Mouse (Mus musculus) midbrain, embryonic 10.5 days (tissue): ENCODE results near the gene Fcgr2b. TPM values are rescaled to one million over a fixed set of nuclear protein-coding genes. Genes with fewer than 3 reads are reported as not detected.

Source experiments
- DNase-seq: peaks from one replicate; pipeline ENCODE4 v3.0.0-alpha.2; 2017; ENCODE audit warnings: low spot score
- H3K27ac ChIP-seq: fragments of 300-500 bp; sonication (generic); replicated peaks from 2 replicates; pipeline ENCODE4 v1.5.1; 2016; ENCODE audit warnings: mild to moderate bottlenecking
- H3K27me3 ChIP-seq: fragments of 300-500 bp; sonication (generic); 2 replicates; pipeline ENCODE4 v1.6.1; 2016; ENCODE audit warnings: low read depth, mild to moderate bottlenecking; ENCODE audit not compliant: poor library complexity, severe bottlenecking
- H3K36me3 ChIP-seq: fragments of 300-500 bp; sonication (generic); 2 replicates; pipeline ENCODE4 v1.6.1; 2016; ENCODE audit warnings: mild to moderate bottlenecking, moderate library complexity
- H3K4me1 ChIP-seq: fragments of 300-500 bp; sonication (generic); 2 replicates; pipeline ENCODE4 v1.6.1; 2016
- H3K4me3 ChIP-seq: fragments of 300-500 bp; sonication (generic); 2 replicates; pipeline ENCODE4 v1.5.1; 2016; ENCODE audit warnings: mild to moderate bottlenecking, moderate library complexity
- H3K9me3 ChIP-seq: fragments of 300-500 bp; sonication (generic); replicated peaks from 2 replicates; pipeline ENCODE4 v1.6.1; 2016; ENCODE audit warnings: mild to moderate bottlenecking
- WGBS: fragments of 180-500 bp; shearing (Covaris S2); methylation state at CpG from one replicate; pipeline ENCODE4 v1.1.7; 2016; 5-methylcytosine and 5-hydroxymethylcytosine counted together
- polyA plus RNA-seq: library from polyadenylated mRNA; unstranded; fragments of >200 nt; fragmentation: Nextera tagmentation; extraction: Ambion mirVana; gene quantifications from 2 replicates; pipeline ENCODE4 v1.2.1, GENCODE M21; 2016

The Fcgr2b gene
- polyA plus RNA-seq, 1 experiment from 2014 or later, result not detected

DNA sequence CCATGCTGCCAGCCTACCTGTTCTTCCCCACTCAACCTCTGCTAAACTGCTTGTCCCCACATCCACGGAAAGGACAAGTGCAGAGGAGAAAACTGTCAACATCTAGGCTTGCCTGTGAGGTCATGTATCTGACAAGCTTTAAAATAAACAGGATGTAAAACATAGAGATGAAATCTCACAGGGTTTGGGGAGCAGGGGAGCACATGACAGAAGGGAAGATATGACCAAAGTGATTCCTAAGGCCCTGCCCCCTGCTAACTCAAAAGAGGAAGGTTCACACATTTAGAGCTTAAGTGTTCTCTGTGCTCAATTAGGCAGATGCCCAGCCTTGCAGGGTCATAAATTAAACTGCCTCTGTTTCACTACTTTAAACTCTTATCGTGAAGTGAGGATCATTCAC is 42.0 kb downstream of the Fcgr2b start:
- H3K4me1 ChIP-seq, result no peaks in the 10 kb centered on the region
- no peaks in the 10 kb centered on the region for H3K27me3 ChIP-seq
- H3K36me3 ChIP-seq, result no peaks in the 10 kb centered on the region
- H3K9me3 ChIP-seq, result no peaks in the 10 kb centered on the region
- WGBS, result 84% methylated on average over 2 of the region's 2 CpGs
- H3K4me3 ChIP-seq, result no peak overlapping the region
- no peak for DNase-seq
- H3K27ac ChIP-seq, result no peak overlapping the region

- Histone ChIP-seq H3K27ac (no peak overlapping the region), H3K9me3 (no peaks in the 10 kb centered on the region), H3K27me3 (no peaks in the 10 kb centered on the region), H3K4me1 (no peaks in the 10 kb centered on the region), H3K36me3 (no peaks in the 10 kb centered on the region), H3K4me3 (no peak overlapping the region)
- DNase-seq, result no peak
- 86% methylated on average over 1 of the region's 1 CpGs for WGBS
These were observed 42.4 kb downstream of the Fcgr2b start for GRCm38 (mm10) chr1:170933940-170934339.

DNA sequence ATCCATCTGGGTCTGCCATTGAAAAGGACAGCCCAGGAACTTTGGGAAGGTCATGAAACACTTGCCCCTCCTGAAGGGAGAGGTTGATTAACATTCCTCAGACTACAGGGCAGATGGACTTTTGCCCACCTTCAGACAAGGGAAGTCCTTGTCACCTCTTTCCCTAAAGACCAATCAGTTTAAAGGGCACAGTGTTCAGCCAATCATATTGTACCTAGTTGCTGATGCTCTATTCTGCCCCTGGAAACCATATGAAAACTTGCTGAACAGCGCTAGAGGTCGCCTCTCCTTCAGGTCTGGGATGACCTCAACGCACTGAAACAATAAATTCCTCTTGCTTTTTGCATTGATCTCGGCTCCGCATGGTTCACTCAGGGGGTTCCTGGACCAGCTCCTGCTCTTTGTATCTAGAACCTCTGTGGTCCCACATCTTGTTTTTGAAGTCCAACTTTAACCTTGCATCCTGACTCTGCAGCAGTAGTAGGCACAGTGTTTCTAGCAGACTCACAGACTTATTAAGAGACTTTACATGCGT is 42.9 kb downstream of the Fcgr2b start:
- Histone ChIP-seq H3K27ac (no peak overlapping the region), H3K36me3 (no peaks in the 10 kb centered on the region), H3K4me3 (no peak overlapping the region), H3K27me3 (no peaks in the 10 kb centered on the region), H3K4me1 (no peaks in the 10 kb centered on the region), H3K9me3 (no peaks in the 10 kb centered on the region)
- DNase-seq, result no peak
- WGBS, result 76% methylated on average over 6 of the region's 6 CpGs

DNA sequence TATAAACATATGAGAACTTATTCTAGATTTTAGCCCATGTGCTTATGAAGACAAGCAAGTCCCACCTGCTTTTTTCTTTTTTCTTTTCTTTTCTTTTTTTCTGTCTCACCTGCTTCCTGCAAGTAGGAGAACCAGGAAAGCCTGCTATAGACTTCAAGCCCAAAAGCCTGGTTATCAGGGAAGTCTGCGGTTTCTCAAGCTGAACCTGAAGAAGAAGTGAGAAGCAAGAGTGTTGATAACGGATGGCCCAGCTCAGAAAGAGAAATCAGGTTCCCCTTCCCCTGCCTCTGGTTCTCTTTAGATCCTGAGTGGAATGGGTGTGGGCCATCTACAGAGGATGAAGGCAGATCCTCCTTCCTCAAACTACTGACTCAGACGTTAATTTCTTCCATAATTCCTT is 44.3 kb downstream of the Fcgr2b start:
- DNase-seq, result no peak
- Histone ChIP-seq H3K36me3 (no peaks in the 10 kb centered on the region), H3K9me3 (no peaks in the 10 kb centered on the region), H3K27me3 (no peaks in the 10 kb centered on the region), H3K27ac (no peak overlapping the region), H3K4me3 (no peak overlapping the region), H3K4me1 (no peaks in the 10 kb centered on the region)
- WGBS, result 77% methylated on average over 3 of the region's 3 CpGs

GRCm38 (mm10) chr1:170929245-170929644 is 47.1 kb downstream of the Fcgr2b start:
- Histone ChIP-seq H3K9me3 (no peaks in the 10 kb centered on the region), H3K36me3 (no peaks in the 10 kb centered on the region), H3K4me1 (no peaks in the 10 kb centered on the region), H3K4me3 (no peak overlapping the region), H3K27me3 (no peaks in the 10 kb centered on the region), H3K27ac (no peak overlapping the region)
- no peak for DNase-seq
- WGBS, result 86% methylated on average over 4 of the region's 4 CpGs

DNA sequence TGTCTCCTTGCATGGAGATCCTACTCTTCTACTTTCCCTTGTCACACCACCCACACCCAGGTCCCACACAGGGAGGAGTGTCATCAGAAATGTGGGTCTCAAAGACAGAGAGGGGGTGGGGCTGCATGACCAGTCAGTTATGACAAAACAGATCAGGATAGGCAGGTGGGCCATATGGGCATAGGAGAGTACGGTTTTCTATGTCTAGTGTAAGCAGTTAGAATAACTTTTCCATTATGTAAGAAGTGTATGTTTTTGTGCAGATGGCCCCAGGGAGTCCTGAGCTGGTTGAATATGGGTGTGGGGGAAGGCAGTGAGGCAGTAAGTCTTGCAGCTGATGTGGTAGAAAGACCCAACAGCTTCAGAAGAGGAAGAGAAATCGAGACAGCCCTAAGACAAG is 47.9 kb downstream of the Fcgr2b start:
- Histone ChIP-seq H3K4me1 (no peaks in the 10 kb centered on the region), H3K36me3 (no peaks in the 10 kb centered on the region), H3K4me3 (no peak overlapping the region), H3K27me3 (no peaks in the 10 kb centered on the region), H3K27ac (no peak overlapping the region), H3K9me3 (no peaks in the 10 kb centered on the region)
- 79% methylated on average over 2 of the region's 2 CpGs for WGBS
- no peak for DNase-seq

DNA sequence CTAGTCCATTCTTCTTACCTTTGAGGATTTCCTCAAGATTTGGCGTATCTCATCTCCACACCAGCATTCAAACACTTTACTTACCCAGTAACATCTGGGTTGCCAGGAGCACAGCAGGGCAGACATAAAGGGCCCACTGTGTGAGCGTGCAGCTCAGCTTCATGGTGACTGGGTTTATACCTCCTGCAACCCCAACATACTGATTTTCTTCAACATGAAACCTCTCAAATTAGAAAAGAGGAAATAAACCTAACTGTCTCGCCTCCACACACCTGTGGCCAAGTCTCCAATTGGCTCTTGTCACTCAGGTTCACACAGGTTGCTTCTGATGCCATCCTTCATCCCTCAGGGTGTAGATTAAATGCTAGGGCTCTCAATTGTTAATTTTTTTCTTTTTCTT is 49.0 kb downstream of the Fcgr2b start, which contains the start of gene Fcrla:
TSS of gene Fcrla (minus strand) at position 206 of the 400 bp plus-strand sequence.
- no peaks in the 10 kb centered on the region for H3K36me3 ChIP-seq
- no peaks in the 10 kb centered on the region for H3K9me3 ChIP-seq
- no peak for DNase-seq
- no peaks in the 10 kb centered on the region for H3K27me3 ChIP-seq
- 82% methylated on average over 3 of the region's 3 CpGs for WGBS
- no peak within 1 kb of the TSS for H3K27ac ChIP-seq
- H3K4me3 ChIP-seq, result no peak within 1 kb of the TSS
- no peaks in the 10 kb centered on the region for H3K4me1 ChIP-seq

GRCm38 (mm10) chr1:170926941-170927340 is 49.4 kb downstream of the Fcgr2b start:
- WGBS, result 67% methylated on average over 6 of the region's 6 CpGs
- Histone ChIP-seq H3K27me3 (no peaks in the 10 kb centered on the region), H3K4me1 (no peaks in the 10 kb centered on the region), H3K36me3 (no peaks in the 10 kb centered on the region), H3K27ac (no peak overlapping the region), H3K4me3 (no peak overlapping the region), H3K9me3 (no peaks in the 10 kb centered on the region)
- DNase-seq, result no peak

DNA sequence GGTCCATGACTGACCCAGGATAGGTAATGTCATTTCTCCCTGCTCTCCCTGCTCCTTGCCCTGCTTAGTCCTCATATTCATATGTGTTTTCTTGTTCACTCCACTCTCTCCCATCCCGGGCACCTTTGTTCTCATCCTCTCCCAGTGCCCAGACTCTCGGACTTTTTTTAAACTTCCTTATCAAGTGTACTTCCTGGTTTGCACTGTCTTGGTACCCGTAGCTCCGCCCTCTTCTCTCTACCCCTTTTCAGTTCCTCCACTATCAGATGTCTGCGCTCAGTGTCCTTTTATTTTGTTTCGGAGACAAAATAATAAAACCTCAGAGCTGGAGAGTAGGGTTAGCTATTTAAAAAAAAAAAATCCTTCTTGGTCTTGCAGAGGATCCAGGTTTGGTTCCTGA is 51.9 kb downstream of the Fcgr2b start:
- DNase-seq, result no peak
- Histone ChIP-seq H3K9me3 (no peaks in the 10 kb centered on the region), H3K4me1 (no peaks in the 10 kb centered on the region), H3K36me3 (no peaks in the 10 kb centered on the region), H3K4me3 (no peak overlapping the region), H3K27ac (no peak overlapping the region), H3K27me3 (no peaks in the 10 kb centered on the region)
- 90% methylated on average over 6 of the region's 6 CpGs for WGBS

- Histone ChIP-seq H3K4me1 (no peaks in the 10 kb centered on the region), H3K36me3 (no peaks in the 10 kb centered on the region), H3K9me3 (no peaks in the 10 kb centered on the region), H3K4me3 (no peak overlapping the region), H3K27ac (no peak overlapping the region), H3K27me3 (no peaks in the 10 kb centered on the region)
- WGBS, result 96% methylated on average over 8 of the region's 8 CpGs
- no peak for DNase-seq
These were observed 57.0 kb downstream of the Fcgr2b start for GRCm38 (mm10) chr1:170919308-170919707.

DNA sequence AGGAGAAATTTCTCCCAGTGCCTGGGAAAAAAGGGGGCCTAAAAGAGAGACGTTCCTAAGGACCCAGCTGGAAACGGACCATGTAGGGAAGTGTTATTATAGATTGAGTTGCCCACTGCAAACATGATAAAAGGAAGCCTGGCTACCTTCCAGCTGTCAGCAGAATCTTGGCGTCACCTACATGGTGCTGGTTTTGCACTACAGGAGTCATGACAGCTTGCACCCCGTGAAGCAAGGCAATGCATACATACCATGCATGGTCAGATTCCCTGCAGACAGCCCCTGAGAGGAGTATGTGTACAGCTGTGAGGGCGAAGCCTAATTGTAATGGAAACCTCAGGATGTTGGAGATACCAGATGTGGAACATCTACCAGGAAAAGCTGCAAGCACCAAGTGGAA is 60.7 kb downstream of the Fcgr2b start:
- 79% methylated on average over 5 of the region's 5 CpGs for WGBS

DNA sequence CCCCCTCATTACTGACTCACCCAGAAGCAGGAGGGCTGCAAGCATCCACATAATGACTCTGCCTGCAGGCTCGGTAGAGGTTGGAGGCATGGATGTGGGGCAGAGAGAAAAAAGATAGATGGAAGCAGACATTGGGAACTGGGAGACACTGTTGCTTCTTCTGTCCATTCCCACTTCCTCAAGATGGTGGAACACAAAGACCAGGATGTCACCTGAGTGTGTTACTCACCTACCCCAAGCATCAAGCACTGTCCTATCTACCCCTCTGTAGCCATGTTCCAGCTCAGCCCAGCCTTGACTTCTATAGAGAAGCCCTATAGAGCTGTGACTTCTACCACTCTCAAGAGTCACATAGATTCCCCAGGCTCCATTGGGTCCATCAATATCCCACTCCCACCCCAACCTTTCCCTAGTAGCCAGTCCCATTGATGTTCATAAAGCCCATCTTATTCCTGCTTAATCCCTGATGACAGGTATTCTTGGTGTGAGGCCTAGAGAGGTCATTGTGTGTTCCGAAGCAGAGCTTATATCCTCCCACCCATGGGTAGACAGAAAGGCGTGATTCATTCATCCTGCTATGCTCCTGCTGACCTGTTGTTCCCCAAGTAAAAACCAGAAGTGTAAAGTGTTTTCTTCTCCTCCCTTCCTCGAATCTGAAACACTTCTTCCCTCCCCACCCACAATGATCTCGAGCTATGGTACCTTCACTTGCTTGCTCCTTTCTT is 63.3 kb downstream of the Fcgr2b start, which contains the start of gene Fcrlb:
TSS of gene Fcrlb (minus strand) at position 51 of the 725 bp plus-strand sequence.
- H3K4me1 ChIP-seq, result peaks cover 7% of the 10 kb centered on the region
- DNase-seq, result no peak
- WGBS, result 74% methylated on average over 5 of the region's 5 CpGs
- no peaks in the 10 kb centered on the region for H3K9me3 ChIP-seq
- no peak within 1 kb of the TSS for H3K4me3 ChIP-seq
- no peaks in the 10 kb centered on the region for H3K36me3 ChIP-seq
- H3K27ac ChIP-seq, result no peak within 1 kb of the TSS
- peaks cover 26% of the 10 kb centered on the region for H3K27me3 ChIP-seq

More for the DNA sequence above, 60.7 kb downstream of the Fcgr2b start:
- Histone ChIP-seq H3K4me1 (no peaks in the 10 kb centered on the region), H3K36me3 (no peaks in the 10 kb centered on the region), H3K9me3 (no peaks in the 10 kb centered on the region), H3K27ac (no peak overlapping the region), H3K4me3 (no peak overlapping the region), H3K27me3 (0 out of 2 replicates have a peak, but pooled peaks cover under 1% of the 10 kb centered on the region)
- DNase-seq, result no peak

DNA sequence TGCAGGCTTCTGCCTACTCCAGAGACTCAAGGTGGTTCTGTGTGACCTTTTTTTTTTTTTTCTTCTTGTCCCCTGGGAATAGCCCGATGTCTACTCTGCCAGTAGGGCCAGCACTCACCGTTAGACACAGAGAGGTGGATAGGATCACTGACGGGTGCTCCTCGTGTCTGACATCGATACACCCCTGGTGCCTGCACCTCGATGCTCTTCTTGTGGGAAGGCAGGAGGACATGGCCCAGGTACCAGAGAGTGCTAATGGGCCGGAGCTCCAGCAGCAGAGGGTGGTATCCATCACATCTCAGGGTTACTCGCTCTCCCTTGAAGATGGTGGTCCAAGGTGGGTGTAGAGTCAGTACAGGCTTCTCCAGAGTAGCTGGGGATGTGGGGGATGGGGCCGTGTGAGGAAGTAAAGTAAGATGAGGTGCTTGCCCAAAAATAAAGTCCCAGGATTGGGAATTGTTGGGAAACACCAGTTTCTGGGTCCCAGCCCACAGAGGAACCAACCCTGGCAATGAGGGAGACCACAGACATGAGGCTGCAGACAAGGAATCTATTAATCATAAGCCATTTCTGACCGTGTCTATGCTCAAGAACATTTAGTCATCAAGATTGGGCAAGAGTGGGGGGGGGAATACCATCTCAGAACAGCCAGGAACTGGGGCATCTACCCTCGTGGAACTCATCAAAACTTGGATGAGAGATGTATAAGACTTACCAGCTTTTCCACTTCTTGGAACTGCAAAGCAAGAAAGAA is 64.3 kb downstream of the Fcgr2b start:
- Histone ChIP-seq H3K36me3 (no peaks in the 10 kb centered on the region), H3K27ac (no peak overlapping the region), H3K4me3 (no peak overlapping the region), H3K4me1 (peaks cover 17% of the 10 kb centered on the region), H3K27me3 (peaks cover 36% of the 10 kb centered on the region), H3K9me3 (no peaks in the 10 kb centered on the region)
- DNase-seq, result no peak
- 82% methylated on average over 11 of the region's 11 CpGs for WGBS
